Mouse (Mus musculus): ENCODE measurements around the gene Sf1.

- TF ChIP-seq CTCF (IDR thresholded peaks at IDR 0.05) (no peak), EP300 (IDR thresholded peaks at IDR 0.05) (no peak)
These were observed 20.6 kb downstream of the Sf1 start, which contains the start of gene Pygm for GRCm38 (mm10) chr19:6384128-6384527.

Measured in lung, postnatal 0 days (tissue).